Mouse (Mus musculus): Measurements from ENCODE around the gene Trpc5.

- TF ChIP-seq POLR2A (IDR thresholded peaks at IDR 0.05; ENCODE audit: low read depth, low read length) (no peak), CTCF (IDR thresholded peaks at IDR 0.05; ENCODE audit: borderline replicate concordance, insufficient read depth, low read length) (peak; percentile 69)
These were observed 284.5 kb downstream of the Trpc5 start for GRCm38 (mm10) chrX:144403526-144403925.
